Mouse (Mus musculus) kidney, adult 2 months (tissue): Measurements from ENCODE around the gene Isyna1. TPM values are rescaled to one million over a fixed set of nuclear protein-coding genes. Genes with fewer than 3 reads are reported as not detected.
A peak's percentile ranks its signal among the peaks of the same experiment; 100 is the strongest.

Source experiments
- DNase-seq: peaks from one replicate; pipeline ENCODE4 v3.0.0; 2021
- H3K27ac ChIP-seq: fragments of 200-500 bp; 2 replicates; pipeline ENCODE4 v1.5.1; 2012; ENCODE audit warnings: low read depth, low read length, control low read depth, inconsistent platforms; ENCODE audit not compliant: insufficient read depth
- H3K27me3 ChIP-seq: fragments of 200-500 bp; replicated peaks from 2 replicates; pipeline ENCODE4 v1.6.1; 2012; ENCODE audit warnings: mild to moderate bottlenecking, moderate library complexity, low read length, inconsistent platforms; ENCODE audit not compliant: control insufficient read depth, insufficient read depth
- H3K36me3 ChIP-seq: fragments of 200-500 bp; 2 replicates; pipeline ENCODE4 v1.6.1; 2012; ENCODE audit warnings: mild to moderate bottlenecking, moderate library complexity, low read length, inconsistent platforms; ENCODE audit not compliant: control insufficient read depth, insufficient read depth
- H3K4me1 ChIP-seq: fragments of 200-500 bp; 2 replicates; pipeline ENCODE4 v1.6.1; 2011; ENCODE audit warnings: low read length; ENCODE audit not compliant: control insufficient read depth, insufficient read depth
- H3K4me3 ChIP-seq: fragments of 200-500 bp; 2 replicates; pipeline ENCODE4 v1.5.1; 2011; ENCODE audit warnings: mild to moderate bottlenecking, low read depth, low read length, control low read depth; ENCODE audit not compliant: insufficient read depth
- CTCF ChIP-seq: fragments of 200-500 bp; conservative IDR thresholded peaks from 2 replicates; pipeline ENCODE4 v1.5.1; 2011; ENCODE audit warnings: low read depth, mild to moderate bottlenecking, control low read depth, low read length, moderate library complexity, mixed read lengths; ENCODE audit not compliant: insufficient read depth, insufficient read length
- POLR2A ChIP-seq: fragments of 200-500 bp; IDR thresholded peaks from one replicate; pipeline ENCODE4 v1.6.1; 2011; ENCODE audit warnings: low read depth, low read length, control low read depth
- WGBS: fragments of 180-500 bp; shearing (Covaris S2); methylation state at CpG from one replicate; pipeline ENCODE4 v1.1.7; 2018; 5-methylcytosine and 5-hydroxymethylcytosine counted together
- polyA plus RNA-seq: library from polyadenylated mRNA; depleted of rRNA; stranded (reverse); fragments of >200 nt; gene quantifications from 2 replicates; pipeline ENCODE4 v1.2.3, GENCODE M21; 2012

Isyna1 gene
- polyA plus RNA-seq, 1 experiment: 127 TPM

DNA sequence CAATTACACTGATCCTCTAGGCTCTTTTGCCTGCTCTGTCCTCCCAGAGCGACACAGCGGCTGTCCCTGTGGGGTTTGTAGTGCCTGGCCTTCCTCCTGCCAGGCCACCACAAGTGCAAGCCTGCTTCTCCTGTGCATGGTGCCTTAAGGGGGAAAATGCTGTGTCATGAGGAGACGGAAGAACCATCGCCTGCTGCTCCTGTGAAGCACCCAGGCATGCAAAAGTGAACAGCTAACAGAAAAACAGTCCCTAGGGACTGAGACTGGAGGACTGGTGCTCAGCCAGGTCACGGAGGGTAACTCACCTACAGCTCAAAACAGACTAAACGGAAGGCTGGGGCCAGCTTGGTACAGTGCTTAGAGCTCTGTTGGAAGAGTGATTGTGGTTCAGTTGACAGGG is 41.4 kb downstream of the Isyna1 start:
- Histone ChIP-seq H3K4me1 (peaks cover 55% of the 10 kb centered on the region), H3K27me3 (no peaks in the 10 kb centered on the region), H3K4me3 (no peak overlapping the region), H3K36me3 (no peaks in the 10 kb centered on the region), H3K27ac (peak overlapping the region; percentile 78)
- DNase-seq: peak; percentile 86
- TF ChIP-seq CTCF (no peak), POLR2A (no peak)
- WGBS: 36% methylated on average over 6 of the region's 6 CpGs

DNA sequence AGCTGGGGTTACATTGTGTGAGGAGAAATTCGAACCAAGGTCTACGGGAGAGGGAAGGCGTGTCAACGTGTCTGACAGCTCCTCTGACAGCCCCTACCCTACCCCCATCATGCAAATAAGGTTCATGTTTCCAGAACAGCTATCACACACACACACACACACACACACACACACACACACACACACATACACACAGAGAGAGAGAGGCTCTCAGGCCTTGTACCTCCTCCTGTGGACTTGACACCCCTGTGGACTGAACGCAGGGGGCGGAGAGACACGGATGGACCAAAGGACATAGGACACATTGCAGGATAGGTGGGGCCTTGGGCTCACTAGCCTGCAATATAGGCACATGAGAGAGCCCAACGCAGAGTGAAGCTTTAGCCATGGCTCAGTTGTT is 42.7 kb downstream of the Isyna1 start:
- H3K27ac ChIP-seq: peak overlapping the region; percentile 1; the same call in 1 of the 2 replicates
- 49% methylated on average over 8 of the region's 8 CpGs for WGBS
- TF ChIP-seq POLR2A (no peak), CTCF (no peak)
- no peaks in the 10 kb centered on the region for H3K27me3 ChIP-seq
- no peak overlapping the region for H3K4me3 ChIP-seq
- no peaks in the 10 kb centered on the region for H3K36me3 ChIP-seq
- H3K4me1 ChIP-seq: peaks cover 53% of the 10 kb centered on the region
- peak; percentile 76 for DNase-seq

DNA sequence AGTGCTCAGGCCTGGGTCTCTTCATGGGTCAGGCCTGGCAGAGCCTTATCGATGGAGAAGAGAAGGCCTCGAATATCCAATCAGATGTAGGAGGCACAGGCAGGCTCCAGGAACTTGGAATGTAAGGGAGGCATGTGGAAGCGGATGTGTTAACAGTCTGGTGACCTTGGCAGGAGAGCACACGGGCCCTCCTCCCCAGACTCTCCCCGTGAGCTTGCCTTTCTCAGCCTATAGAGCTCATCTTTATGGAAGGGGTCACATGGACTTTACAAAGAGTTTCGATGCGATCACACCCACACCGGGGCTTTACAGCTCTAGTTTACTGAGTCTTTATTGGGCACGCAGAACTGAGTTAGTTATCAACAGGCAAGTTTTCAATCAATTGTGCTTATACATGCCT is 44.6 kb downstream of the Isyna1 start:
- H3K36me3 ChIP-seq: no peaks in the 10 kb centered on the region
- no peaks in the 10 kb centered on the region for H3K27me3 ChIP-seq
- 0 out of 2 replicates have a peak overlapping the region, but pooled peaks have one; percentile 12 for H3K27ac ChIP-seq
- H3K4me1 ChIP-seq: peaks cover 42% of the 10 kb centered on the region
- no peak overlapping the region for H3K4me3 ChIP-seq
- WGBS: 61% methylated on average over 9 of the region's 9 CpGs
- no peak for DNase-seq
- TF ChIP-seq CTCF (no peak), POLR2A (no peak)

DNA sequence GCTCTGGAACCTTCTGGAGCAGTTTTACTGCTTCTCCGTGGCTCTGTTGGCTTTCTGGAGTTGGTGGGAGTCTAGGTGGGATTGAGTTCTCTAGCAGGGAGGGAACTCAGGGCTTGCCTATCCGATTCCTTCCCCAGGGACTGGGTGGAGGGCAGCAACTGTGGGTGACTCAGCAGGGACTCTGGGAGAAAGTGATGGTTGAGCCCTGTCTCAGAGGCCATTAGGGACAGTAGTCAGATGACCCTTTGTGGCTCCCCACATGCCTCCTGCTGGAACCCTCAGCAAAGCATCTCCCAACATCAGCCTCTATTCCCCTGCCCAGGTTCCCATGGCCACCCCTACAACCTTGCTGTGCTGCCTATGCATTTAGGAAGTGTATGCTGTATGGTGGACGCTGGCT is 48.8 kb downstream of the Isyna1 start:
- TF ChIP-seq CTCF (no peak), POLR2A (no peak)
- no peak overlapping the region for H3K4me3 ChIP-seq
- H3K27me3 ChIP-seq: no peaks in the 10 kb centered on the region
- DNase-seq: no peak
- 87% methylated on average over 3 of the region's 3 CpGs for WGBS
- H3K36me3 ChIP-seq: no peaks in the 10 kb centered on the region
- peaks cover 29% of the 10 kb centered on the region for H3K4me1 ChIP-seq
- no peak overlapping the region for H3K27ac ChIP-seq

DNA sequence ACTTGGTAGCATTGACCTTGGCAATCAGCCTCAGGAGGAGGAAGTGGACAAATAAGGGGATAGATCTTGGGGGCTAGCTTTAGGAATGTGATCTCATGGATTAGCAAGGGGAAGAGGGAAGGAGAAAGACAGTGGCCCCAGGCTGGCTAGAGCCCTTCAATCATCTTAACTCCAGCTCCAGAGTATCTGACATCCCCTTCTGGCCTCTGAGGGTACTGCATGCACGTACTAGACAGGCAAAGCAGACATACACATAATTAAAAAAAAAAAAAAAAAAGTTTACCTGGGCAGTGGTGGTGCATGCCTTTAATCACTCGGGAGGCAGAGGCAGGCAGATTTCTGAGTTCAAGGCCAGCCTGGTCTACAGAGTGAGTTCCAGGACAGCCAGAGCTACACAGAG is 49.9 kb downstream of the Isyna1 start:
- no peak overlapping the region for H3K27ac ChIP-seq
- 93% methylated on average over 2 of the region's 2 CpGs for WGBS
- H3K36me3 ChIP-seq: no peaks in the 10 kb centered on the region
- H3K4me1 ChIP-seq: peaks cover 37% of the 10 kb centered on the region
- peak; percentile 54 for DNase-seq
- TF ChIP-seq POLR2A (no peak), CTCF (peak; percentile 46)
- H3K27me3 ChIP-seq: no peaks in the 10 kb centered on the region
- no peak overlapping the region for H3K4me3 ChIP-seq

DNA sequence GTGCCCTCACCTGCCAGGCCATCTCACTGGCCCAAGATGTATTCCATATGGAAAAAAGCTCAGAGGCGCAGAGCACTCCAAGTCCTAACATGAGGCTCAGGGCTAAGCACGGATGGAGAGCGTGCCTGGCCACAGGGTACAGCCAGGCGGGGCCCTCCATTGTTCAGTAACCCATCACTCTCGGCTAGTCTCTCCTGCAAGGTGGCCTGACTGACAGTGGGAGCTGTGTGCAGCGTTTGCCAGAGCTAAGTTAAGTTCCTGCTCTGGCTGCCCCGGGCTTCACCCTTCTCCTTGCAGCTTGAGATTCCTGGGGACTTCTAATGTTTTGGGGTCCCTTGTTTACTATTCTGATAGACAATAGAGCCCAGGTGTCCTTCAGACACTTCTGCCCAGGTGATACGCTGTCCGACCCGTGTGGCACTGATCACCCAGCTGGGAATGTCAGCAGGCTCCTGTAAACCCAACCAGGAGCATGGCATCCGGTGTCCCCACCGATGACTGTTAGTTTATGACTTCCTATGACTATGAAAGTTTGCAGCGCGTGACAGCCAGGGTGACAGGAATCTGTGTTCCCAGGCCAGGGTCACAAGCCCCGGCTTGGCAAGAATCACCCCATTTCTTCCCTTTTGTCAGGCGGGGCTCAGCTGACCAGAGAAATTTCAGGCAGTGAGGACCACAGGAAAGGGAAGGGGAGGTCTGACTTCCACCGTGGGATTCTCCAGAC is 51.5 kb downstream of the Isyna1 start:
- Histone ChIP-seq H3K27me3 (no peaks in the 10 kb centered on the region), H3K4me1 (peaks cover 45% of the 10 kb centered on the region), H3K36me3 (no peaks in the 10 kb centered on the region; the same call in 1 of the 2 replicates), H3K4me3 (no peak overlapping the region), H3K27ac (peak overlapping the region; percentile 10; the same call in 1 of the 2 replicates)
- 16% methylated on average over 17 of the region's 17 CpGs for WGBS
- peak; percentile 87 for DNase-seq
- TF ChIP-seq CTCF: no peak
- TF ChIP-seq POLR2A: peak; percentile 5

DNA sequence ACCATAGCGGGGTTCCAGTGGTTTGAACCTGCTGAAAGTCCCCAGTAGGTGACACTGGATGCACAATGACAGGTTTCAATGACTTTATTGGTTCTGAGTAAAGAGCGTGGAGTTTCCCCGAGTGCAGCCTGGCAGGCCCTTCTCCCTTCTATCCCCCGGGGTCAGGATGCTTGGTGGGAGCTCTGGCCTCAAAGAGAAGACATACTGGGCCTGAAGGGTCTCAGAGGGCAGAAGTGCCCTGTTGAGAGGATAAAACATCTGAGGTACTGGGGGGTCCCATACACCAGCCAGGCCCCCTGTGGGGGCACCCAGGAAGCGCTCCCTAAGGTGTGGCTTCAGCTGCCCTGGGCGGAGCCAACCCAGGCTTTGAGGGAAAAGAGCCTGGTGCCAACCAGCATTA is 52.2 kb downstream of the Isyna1 start:
- Histone ChIP-seq H3K36me3 (peaks cover 2% of the 10 kb centered on the region; the same call in 1 of the 2 replicates), H3K4me1 (peaks cover 45% of the 10 kb centered on the region), H3K27ac (peak overlapping the region; percentile 10; the same call in 1 of the 2 replicates), H3K4me3 (no peak overlapping the region), H3K27me3 (no peaks in the 10 kb centered on the region)
- TF ChIP-seq POLR2A (no peak), CTCF (no peak)
- 55% methylated on average over 6 of the region's 6 CpGs for WGBS
- peak; percentile 39 for DNase-seq
